Mouse (Mus musculus) CD4-positive helper T cell, adult 2 months (primary cell): ENCODE measurements around the gene Slc6a17.

Experiments
- DNase-seq: peaks from one replicate; pipeline ENCODE4 v3.0.0-alpha.2; 2012; ENCODE audit warnings: low read depth, missing footprints, low spot score

Slc6a17 gene

GRCm38 (mm10) chr3:107517631-107518108, at the start of gene Slc6a17:
TSS of gene Slc6a17 (minus strand) at chr3:107518018.
- peak; percentile 7 for DNase-seq

- no peak for DNase-seq
Observed at GRCm38 (mm10) chr3:107565331-107565730, 47.5 kb upstream of the Slc6a17 start.

- no peak for DNase-seq
Observed at GRCm38 (mm10) chr3:107563880-107564279, 46.1 kb upstream of the Slc6a17 start.

GRCm38 (mm10) chr3:107562591-107562990, 44.8 kb upstream of the Slc6a17 start:
- DNase-seq: no peak

GRCm38 (mm10) chr3:107562104-107562503, 44.3 kb upstream of the Slc6a17 start:
- DNase-seq: no peak

GRCm38 (mm10) chr3:107559183-107559582, 41.4 kb upstream of the Slc6a17 start:
- peak; percentile 28 for DNase-seq

GRCm38 (mm10) chr3:107558740-107559139, 40.9 kb upstream of the Slc6a17 start:
- DNase-seq: no peak

- no peak for DNase-seq
Observed at GRCm38 (mm10) chr3:107554842-107555241, 37.0 kb upstream of the Slc6a17 start, which contains the start of gene Ubl4b. TSS of gene Ubl4b (minus strand) at chr3:107555073.

GRCm38 (mm10) chr3:107550409-107551049, 32.7 kb upstream of the Slc6a17 start:
- DNase-seq: peak; percentile 19

- DNase-seq: no peak
Observed at GRCm38 (mm10) chr3:107546956-107547355, 29.1 kb upstream of the Slc6a17 start.

GRCm38 (mm10) chr3:107545716-107546412, 28.0 kb upstream of the Slc6a17 start:
- no peak for DNase-seq

GRCm38 (mm10) chr3:107545278-107545677, 27.5 kb upstream of the Slc6a17 start:
- no peak for DNase-seq

- DNase-seq: no peak
Observed at GRCm38 (mm10) chr3:107543158-107544080, 25.6 kb upstream of the Slc6a17 start.

- DNase-seq: no peak
Observed at GRCm38 (mm10) chr3:107542584-107542983, 24.8 kb upstream of the Slc6a17 start.

GRCm38 (mm10) chr3:107537504-107537889, 19.7 kb upstream of the Slc6a17 start:
- no peak for DNase-seq

- no peak for DNase-seq
Observed at GRCm38 (mm10) chr3:107536810-107537503, 19.1 kb upstream of the Slc6a17 start.

- no peak for DNase-seq
Observed at GRCm38 (mm10) chr3:107534951-107535350, 17.1 kb upstream of the Slc6a17 start.

- no peak for DNase-seq
Observed at GRCm38 (mm10) chr3:107533532-107533931, 15.7 kb upstream of the Slc6a17 start.

- no peak for DNase-seq
Observed at GRCm38 (mm10) chr3:107530581-107530980, 12.8 kb upstream of the Slc6a17 start.

- DNase-seq: no peak
Observed at GRCm38 (mm10) chr3:107529182-107529581, 11.4 kb upstream of the Slc6a17 start.

- no peak for DNase-seq
Observed at GRCm38 (mm10) chr3:107528401-107529118, 10.7 kb upstream of the Slc6a17 start.
